Mouse (Mus musculus) adrenal gland, adult (tissue): ENCODE measurements at regions not wholly inside any gene's neighbourhood (a gene's known extent, or its start where the extent isn't known, plus 50 kb on each side); places are given as distances from the start of the nearest gene placed in this dataset.

Source experiments
- DNase-seq, 2 experiments: peaks; one replicate each; pipeline ENCODE4 v3.0.0; 2022 to 2023; ENCODE audit warnings: low spot score in 1 of 2; ENCODE audit not compliant: inconsistent age in 2 of 2

DNA sequence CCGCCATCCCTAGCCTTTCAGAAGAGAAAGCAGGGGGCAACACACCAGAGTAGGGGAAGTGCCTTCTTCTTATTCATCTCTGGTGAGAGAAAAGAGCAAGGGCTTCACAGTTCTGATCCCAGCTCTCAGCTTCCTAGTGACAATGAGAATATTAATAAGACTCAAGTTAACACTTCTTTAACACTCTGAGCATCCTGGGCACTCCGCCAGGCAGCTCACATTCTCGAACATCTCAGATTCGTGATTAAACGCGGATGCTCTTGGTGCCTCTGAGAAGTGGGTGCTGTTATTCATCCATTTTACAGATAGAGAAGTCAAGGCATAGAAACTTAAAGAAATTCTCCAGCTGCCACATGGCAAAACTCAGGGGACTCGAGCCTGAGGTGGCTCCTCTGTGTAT, 237.1 kb downstream of the Rps15a start:
- no peak for DNase-seq

DNA sequence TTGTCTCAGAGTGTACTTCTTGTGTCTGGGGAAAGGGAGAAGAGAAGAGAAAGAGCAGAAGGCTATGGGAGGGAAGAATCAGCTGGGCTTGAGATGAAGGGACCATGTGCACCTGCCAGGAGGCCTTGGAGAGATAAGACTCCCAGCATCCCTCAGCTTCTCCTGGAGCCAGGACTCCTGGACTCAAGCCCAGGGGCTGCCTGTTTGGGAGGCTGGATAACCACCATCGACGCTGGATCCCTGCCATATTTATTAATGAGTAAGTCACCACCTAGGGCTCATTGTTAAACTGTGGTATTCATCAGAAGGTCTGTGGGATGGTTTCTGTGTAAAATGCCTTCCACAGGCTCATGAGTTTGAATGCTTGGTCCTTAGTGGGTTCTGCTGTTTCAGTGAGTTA, 240.7 kb downstream of the Rps15a start:
- DNase-seq = no peak

DNA sequence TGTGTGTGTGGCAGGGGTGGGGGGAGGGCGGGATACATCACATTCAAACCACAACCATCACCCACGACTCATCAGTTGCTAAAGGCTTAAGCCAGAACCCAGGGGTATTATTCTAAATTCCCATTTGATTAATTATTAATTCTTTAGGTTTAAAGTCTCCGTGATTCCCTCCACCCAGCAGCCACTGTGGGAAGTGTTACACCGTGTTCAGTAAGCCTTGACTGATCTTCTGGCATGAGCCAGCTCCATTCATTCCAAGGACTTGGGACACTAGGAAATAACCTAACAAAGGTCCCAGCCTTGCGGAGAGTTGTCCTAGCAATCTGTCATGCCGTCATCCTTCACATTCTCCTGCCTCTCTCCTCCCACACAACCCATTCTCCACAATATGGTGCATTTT, 256.6 kb downstream of the Rps15a start:
- DNase-seq = peak in 1 of 2 experiments; percentile 49

DNA sequence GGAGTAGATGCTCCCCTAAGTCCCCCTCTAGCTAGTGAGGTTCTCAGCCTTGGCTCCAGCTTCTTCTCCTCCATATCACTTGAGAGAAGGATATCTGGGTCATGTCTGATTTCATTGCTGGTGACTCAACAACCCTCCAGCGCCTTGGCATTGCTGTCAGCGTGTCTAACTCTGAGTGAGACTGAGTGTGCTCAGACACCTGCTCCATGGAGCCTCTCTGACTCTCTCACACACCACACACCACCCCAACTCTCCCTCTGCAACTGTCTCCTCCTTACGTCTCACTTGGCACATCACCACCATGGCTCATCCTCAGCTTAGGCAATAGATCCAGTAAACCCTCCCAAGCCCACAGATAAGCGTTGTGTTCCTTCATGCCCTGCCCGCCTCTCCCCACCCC, 260.0 kb downstream of the Rps15a start:
- peak in 1 of 2 experiments; percentile 40 for DNase-seq

DNA sequence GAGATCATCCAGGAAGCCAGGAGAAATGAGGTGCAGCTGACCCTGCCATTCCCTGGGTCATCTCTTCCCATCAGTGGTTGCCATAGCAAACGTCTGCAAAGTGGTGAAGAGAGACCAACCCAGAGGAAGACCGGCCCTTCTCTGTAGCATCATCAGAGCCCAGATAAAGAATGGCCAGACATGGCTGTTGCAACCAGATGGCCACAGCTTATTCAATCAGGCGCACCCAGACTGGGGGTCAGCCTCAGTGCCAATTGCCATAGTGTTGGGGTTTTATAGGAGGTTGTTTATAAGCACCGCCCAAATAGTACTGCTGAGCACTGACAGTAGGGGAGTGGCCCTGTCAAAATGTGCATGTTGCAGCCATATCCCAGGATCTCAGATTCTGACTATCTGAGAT, 262.3 kb downstream of the Rps15a start:
- DNase-seq = no peak

DNA sequence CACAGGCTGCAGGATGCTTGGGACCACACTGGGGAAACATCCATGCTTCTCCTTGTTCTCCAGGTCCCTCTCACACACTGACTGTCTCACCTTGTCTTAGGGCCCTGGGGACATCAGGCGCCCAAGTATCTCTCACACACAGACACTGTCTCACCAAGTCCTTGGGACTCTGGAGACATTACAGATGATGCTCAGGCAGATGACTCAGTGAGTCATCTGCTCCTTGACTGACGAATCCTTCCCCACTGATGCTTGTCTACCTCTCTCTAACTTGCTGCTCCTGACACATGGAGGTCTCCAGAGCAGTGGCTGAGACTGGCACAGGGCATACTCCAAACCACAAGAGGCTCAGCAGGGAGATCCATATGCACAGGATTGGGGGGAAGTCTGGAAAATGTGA, 263.1 kb downstream of the Rps15a start:
- DNase-seq = no peak

DNA sequence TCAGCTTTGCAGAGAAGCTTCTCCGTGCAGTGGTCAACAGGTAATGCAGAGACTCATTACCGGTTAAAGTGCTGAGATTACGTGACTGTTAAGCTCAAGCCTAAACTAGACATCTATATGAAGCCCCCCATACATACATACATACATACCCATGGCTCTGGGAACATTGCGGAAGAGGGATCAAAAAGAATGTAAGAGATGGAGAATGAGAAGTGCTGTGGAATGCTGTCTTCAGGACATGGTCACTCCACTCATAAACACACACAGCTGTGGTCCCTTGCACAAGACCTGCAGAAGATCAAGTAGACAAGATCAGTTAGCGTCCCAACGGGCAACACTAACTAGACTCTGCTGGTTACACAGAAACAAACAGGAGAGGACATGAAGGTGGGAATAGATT, 265.2 kb downstream of the Rps15a start:
- no peak for DNase-seq

DNA sequence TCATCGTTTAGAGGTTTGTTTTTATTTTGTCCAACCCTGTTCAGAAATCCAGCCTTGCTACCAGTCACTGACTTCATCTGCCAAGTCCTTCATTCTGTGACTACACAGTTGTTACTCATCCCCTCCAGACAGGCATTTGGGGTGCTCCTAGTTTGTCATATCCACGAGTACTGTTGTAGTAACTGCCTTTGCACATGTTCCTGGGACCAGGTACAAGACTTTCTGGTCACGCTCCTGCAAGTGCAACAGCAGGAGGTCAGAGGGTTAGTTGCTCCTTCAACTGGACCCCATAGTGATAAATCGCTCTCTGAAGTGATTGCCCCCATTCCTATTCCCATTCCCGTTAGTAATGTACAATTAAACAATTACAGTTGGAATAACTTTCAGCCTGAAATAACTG, 269.9 kb downstream of the Rps15a start:
- DNase-seq = no peak

DNA sequence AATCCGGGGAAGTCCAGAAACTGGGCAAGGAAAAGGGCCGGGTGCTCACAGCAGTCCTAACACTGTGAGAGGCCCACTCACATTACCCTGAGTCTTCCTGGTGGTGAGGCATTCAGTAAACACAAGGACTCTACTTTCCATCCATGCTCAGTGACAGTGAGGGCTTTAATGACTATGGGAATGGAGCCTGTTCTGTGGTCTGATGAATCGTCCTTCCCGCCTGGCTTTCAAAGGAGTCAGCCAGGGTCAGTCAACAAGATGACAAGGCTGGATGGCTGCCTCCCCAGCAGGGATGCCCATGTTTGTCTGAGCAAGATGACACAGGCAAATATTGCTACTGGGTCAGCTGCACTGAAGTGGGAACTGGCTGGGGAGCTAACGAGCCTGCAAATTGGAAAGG, 273.2 kb downstream of the Rps15a start:
- peak; percentile 15 to 48 for DNase-seq

DNA sequence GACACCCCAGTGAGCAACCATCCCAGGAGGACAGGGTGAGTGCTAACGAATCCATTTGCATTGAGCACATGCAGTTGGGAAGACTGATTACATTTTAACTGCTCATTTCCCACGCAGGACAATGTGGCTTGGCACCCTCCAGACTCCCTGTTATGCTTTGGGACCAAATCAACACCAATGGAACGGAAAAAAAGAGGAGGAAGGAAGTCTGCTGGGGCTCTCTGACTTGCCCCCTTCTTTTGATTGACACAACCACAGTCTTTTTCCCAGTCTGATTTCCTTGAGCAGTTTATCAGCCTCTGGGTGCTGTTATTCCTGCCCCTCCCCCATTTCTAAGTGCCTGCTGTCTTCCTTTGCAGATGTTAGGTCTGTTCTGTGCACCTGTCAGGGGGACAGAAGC, 321.0 kb downstream of the Rps15a start:
- DNase-seq = no peak

DNA sequence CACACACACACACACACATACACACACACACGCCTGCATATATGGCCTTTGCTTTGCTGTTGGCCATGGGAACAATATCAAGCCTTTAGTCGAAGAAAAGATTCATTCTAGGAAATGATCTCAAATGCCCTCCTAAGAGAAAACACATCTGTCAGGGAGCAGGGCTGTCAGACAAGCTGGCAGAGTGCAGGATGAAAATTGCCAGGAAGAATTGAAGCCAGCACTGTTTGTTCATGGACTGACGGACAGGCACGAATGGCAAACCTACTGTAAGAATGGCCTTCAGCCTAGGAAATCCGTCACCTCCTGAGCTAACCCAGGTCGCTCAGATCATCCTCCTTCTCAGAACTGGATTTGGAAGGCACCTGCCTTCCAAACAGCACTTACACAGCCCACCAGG, 322.0 kb downstream of the Rps15a start:
- DNase-seq = peak in 1 of 2 experiments; percentile 42

DNA sequence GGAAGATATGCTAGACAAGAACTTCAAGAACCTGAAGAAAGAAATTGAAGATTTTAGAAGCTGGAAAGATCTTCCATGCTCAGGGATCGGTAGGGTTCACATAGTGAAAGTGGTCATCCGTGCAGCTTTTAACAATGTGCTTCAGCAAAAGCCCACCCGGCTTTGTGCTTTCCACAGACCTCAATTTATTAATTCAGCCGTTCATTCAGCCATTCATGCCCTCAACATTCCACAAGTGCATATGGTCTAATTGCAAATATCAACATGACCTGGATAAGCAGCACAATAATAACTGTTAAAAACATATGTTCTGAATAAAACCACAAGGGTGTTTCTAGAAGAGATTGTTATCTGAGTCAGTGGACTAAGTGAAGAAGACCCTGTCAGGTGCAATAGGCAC, 323.5 kb downstream of the Rps15a start:
- no peak for DNase-seq

DNA sequence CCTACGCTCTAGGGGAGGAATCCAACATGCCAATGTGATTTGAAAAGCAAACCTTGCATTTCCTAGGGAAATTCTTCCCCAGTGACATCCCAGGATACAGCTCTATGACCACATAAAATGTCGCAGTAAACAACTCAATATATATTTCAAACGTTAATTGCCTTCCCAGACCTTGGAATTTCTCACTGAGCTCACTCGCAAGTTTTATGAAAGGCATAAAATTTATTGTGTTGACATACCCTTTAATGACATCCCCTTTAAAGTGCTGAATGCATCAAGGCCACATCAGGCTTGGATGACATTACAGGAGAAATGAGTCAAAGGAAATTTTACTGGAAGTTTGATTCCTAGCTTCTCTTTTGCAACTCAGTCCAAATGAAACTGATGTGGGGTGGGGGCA, 337.0 kb downstream of the Rps15a start:
- DNase-seq = peak; percentile 17 to 78

DNA sequence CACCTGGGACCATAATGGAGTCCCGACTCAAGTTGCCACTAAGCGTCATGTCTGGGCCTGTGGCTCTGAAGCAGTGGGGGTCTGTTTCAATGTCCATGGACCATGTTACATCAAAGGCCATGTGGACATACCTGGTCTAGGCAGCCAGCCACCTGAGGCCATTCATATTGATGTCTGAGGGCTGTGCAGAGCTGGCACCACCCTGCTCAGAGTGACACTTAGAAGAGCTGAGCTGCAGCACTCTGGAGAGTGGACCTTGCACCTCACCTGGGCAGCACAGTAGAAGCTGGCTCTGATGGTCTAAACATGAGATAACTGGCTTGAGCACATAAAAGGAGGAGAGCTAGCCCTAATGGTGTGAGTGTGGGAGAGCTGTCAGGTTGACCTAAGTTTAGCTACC, 338.1 kb downstream of the Rps15a start:
- DNase-seq = peak in 1 of 2 experiments; percentile 22

DNA sequence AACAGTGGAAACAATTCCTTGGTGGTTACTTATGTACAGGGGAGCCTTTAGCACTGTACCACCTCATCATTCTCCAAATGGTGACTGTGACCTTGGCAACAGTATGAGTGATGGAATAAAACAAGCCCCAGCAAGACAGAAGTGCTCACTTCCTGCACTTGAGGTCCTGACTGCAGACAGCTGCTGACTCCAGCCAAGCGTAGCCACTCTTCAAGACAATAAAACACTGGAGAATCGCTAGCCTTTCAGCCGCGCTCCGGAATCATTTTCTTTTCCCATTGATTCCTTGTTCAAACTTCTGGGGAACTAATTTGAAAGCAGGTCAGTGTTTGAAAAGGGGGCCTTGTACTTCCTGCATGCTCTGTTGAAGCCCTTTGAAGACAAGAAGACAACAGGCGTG, 344.2 kb downstream of the Rps15a start:
- DNase-seq = peak in 1 of 2 experiments; percentile 62

DNA sequence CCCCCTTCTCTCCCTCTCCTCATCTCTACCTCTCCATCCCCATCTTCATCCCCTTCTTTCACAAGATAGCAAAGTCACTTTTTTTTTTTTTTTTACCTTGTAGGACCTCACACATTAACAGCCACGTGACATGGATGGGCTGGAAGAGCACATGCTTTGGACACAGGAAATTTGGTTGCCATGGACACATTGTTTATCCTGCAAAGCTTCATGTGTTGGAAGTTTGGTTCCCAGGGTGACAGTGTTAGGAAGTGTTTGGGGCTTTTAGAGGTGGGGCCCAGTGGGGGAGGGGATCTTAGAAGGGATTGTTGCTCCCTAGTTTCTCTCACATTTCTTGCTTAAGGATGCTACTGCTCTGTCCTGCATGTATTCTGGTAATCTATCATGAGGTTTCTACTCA, 356.5 kb downstream of the Rps15a start:
- DNase-seq = no peak

DNA sequence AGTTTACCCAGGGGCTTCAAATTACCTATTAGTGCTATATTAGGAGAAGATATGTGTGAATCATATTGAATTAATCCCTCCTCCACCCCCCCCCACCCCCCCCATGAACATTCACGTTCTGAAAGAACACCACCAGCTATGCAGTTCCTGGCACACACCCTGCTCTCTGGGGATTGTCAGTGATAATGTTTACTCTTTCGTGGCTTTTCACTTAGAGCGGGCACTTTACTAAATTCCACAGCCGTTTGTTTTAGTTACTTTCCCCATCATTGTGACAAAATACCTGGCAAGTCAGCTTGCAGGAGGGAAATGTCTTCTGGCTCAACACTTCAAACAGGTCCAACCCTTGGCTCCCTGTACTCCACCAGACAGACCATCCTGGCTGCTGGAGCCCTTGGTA, 359.0 kb downstream of the Rps15a start:
- no peak for DNase-seq

DNA sequence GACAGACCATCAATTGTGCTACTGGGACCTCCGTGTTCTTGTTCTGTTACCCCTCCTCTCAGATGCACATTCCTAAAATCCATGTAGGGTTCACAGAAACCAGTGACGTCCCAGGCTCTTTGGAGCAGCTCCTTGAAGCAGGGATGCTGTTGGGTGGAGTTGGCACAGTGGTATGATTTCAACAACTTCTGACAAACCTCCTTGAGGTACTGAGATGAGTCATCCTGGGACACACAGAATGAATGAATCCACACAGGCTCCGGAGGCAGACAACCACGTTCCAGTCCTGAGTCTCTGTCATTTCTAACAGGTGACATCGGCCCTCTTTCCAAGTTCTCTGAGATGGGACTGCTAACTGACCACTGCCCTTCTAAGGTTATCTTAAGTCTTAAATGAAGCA, 360.2 kb downstream of the Rps15a start:
- peak in 1 of 2 experiments; percentile 61 for DNase-seq

DNA sequence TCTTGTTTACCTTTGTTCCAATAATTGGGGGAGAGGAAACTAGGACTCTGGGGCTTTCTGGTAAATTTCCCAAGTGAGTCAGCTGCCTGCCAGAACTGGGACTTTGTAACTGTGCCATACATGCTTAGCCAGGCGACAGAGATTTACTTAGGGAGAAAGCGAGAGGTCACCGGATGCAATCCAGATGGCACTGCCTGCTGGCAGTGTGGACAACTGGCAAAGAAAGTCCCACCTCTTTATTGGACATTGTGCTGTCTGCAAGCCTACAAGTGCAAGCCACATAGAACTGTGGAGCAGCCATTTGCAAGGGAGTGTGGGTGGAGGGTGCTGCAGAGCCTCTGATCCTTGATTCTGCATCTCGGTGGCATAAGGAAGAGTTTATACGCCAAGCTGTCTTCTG, 362.7 kb downstream of the Rps15a start:
- DNase-seq = peak in 1 of 2 experiments; percentile 85

DNA sequence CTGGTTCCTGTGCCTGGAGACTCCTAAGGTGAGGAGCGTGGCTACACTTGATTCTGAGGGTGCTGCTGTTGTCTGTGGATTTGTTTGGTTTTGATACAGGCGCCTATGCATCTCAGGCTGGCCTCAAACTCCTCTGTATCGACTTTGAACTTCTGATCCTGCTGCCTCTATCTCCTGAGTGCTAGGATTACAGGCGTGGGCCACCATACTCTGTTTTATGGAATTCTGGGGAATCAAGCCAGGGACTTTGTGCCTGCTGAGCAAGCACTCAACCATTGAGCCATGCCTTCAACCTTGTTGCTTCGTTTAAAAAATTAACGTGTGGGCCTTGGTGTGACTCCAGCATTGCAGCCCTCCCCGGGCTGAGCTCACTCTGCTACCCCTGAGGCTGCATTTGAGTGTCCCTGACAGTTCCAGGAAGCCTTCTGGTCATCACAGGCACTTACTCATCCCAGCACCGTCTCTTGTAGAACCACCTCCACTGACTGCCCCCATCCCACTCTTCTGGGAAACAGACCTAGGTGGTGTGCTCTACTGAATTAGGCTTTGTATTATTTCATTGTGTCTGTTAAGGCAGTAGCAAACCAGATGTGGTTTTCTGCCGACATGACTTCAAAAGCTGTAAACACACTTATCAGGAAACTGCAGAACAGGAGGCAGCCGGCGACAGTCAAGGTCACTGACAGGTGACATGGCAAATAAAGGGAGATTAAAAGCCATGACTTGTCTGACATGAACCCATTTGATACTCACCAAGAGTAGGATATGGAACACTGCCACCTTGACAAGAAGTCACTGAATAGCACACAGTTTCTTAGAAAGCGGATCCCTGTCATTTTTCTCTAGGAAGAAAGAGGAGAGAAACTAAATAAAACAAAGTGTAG, 363.4 kb downstream of the Rps15a start:
- peak in 1 of 2 experiments; percentile 80 for DNase-seq

DNA sequence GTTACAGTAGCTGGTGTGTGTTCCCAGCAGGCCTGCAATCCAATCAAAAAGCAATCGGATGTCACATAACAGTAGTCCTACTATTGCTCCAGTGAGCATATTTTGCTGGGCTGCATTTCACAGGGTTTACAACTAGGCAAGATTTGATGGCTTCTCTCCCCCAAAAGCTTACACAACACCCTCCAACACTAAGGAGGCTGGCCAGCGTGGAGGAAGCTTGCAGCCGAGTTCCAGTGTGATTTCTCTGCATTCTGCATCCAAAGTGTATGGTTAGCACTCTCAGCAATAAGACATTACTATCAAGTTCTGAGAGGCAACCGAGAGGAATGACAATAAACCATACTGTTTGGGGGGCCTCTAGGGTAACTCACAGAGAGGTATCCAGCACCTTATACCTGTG, 367.2 kb downstream of the Xylt1 start:
- no peak for DNase-seq

DNA sequence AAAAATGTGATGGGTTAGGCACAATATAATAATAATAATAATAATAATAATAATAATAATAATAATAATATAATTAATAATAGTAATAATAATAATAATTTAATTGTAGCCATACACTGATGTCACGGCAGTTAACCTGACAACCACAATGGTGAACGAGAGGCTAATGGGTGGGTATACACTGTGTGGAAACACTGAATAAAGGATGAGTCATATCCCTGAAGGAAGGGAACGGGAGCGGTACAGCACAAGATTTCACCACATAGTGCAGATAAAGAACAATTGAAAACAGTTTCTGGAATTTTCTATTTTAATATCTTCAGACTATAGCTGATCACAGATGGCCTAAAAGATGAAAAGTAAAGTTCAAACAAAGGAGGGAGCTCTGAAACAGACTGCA, 365.6 kb downstream of the Xylt1 start:
- DNase-seq = no peak

DNA sequence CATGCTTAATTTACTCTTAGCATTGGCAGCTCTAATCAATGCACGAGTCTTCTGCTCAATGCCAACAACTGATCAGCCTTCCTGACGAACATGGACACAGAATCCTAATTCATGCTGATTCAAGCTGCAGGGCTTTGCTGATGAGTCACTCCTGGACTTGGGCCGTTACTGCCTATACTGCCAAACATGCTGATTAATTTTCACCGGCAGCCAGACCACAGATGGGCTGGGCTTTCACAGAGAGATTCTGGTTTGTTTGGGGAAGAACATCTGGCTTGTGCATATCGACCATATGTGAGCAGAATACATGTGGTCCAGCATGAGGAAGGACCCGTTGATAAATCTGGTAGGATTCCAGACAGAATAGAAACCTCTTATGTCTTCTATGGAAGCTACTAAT, 358.9 kb downstream of the Xylt1 start:
- peak; percentile 21 to 67 for DNase-seq
